Mouse (Mus musculus): ENCODE measurements at regions not wholly inside any gene's neighbourhood (a gene's known extent, or its start where the extent isn't known, plus 50 kb on each side); places are given as distances from the start of the nearest gene placed in this dataset.

- TF ChIP-seq CTCF (IDR thresholded peaks at IDR 0.05; ENCODE audit: insufficient read depth, low read length) (no peak), POLR2A (IDR thresholded peaks at IDR 0.05; ENCODE audit: borderline replicate concordance, extremely low read depth, low read depth, low read length) (no peak)
Observed at GRCm38 (mm10) chr1:47097084-47097996, 204.7 kb upstream of the Slc39a10 start.

Measured in lung, adult 2 months (tissue).